Mouse (Mus musculus) large intestine, adult 2 months (tissue): ENCODE measurements around the gene Ipmk. TPM values are rescaled to one million over a fixed set of nuclear protein-coding genes. Genes with fewer than 3 reads are reported as not detected.

Source experiments
- DNase-seq: peaks from one replicate; pipeline ENCODE4 v3.0.0-alpha.2; 2012; ENCODE audit warnings: low read depth, low spot score
- WGBS: fragments of 180-500 bp; shearing (Covaris S2); methylation state at CpG from one replicate; pipeline ENCODE4 v1.1.7; 2018; 5-methylcytosine and 5-hydroxymethylcytosine counted together
- polyA plus RNA-seq: library from polyadenylated mRNA; depleted of rRNA; stranded (reverse); fragments of >200 nt; gene quantifications from 2 replicates; pipeline ENCODE4 v1.2.3, GENCODE M21; 2012; rRNA removed

Ipmk gene
- polyA plus RNA-seq, result 47.1 and 76.3 TPM in 2 replicates

GRCm38 (mm10) chr10:71347509-71347949 lies at the start of gene Ipmk:
TSS of gene Ipmk (plus strand) at chr10:71347763.
- 1% methylated on average over 41 of the region's 49 CpGs for WGBS

GRCm38 (mm10) chr10:71300161-71300560 lies 47.4 kb upstream of the Ipmk start:
- whole genome bisulfite sequencing, result 75% methylated on average over 16 of the region's 16 CpGs
- DNase-seq, result no peak

More at GRCm38 (mm10) chr10:71347509-71347949, at the start of gene Ipmk:
- peak; percentile 98 for DNase-seq

GRCm38 (mm10) chr10:71302490-71302889 lies 45.1 kb upstream of the Ipmk start:
- DNase-seq, result no peak
- WGBS, result 24% methylated on average over 5 of the region's 5 CpGs

GRCm38 (mm10) chr10:71306190-71306589 lies 41.4 kb upstream of the Ipmk start:
- whole genome bisulfite sequencing, result 16% methylated on average over 6 of the region's 6 CpGs
- no peak for DNase-seq

- WGBS, result 64% methylated on average over 6 of the region's 6 CpGs
- no peak for DNase-seq
Measured at GRCm38 (mm10) chr10:71306759-71307158, 40.8 kb upstream of the Ipmk start.

- WGBS, result 84% methylated on average over 5 of the region's 5 CpGs
Measured at GRCm38 (mm10) chr10:71308199-71308598, 39.4 kb upstream of the Ipmk start.

GRCm38 (mm10) chr10:71310288-71310687 lies 37.3 kb upstream of the Ipmk start:
- DNase-seq, result no peak
- 48% methylated on average over 3 of the region's 3 CpGs for WGBS

More at GRCm38 (mm10) chr10:71308199-71308598, 39.4 kb upstream of the Ipmk start:
- no peak for DNase-seq

GRCm38 (mm10) chr10:71314596-71314995 lies 33.0 kb upstream of the Ipmk start:
- 45% methylated on average over 3 of the region's 3 CpGs for WGBS
- no peak for DNase-seq

GRCm38 (mm10) chr10:71316056-71316455 lies 31.5 kb upstream of the Ipmk start:
- DNase-seq, result no peak
- 68% methylated on average over 11 of the region's 11 CpGs for WGBS

- no peak for DNase-seq
- WGBS, result 62% methylated on average over 7 of the region's 7 CpGs
Measured at GRCm38 (mm10) chr10:71316497-71316896, 31.1 kb upstream of the Ipmk start.

- 72% methylated on average over 8 of the region's 8 CpGs for WGBS
- DNase-seq, result no peak
Measured at GRCm38 (mm10) chr10:71323669-71324068, 23.9 kb upstream of the Ipmk start.

GRCm38 (mm10) chr10:71326123-71326522 lies 21.4 kb upstream of the Ipmk start:
- DNase-seq, result no peak
- 65% methylated on average over 7 of the region's 7 CpGs for WGBS

GRCm38 (mm10) chr10:71326789-71327188 lies 20.8 kb upstream of the Ipmk start:
- DNase-seq, result no peak
- WGBS, result 9% methylated on average over 7 of the region's 7 CpGs

GRCm38 (mm10) chr10:71327386-71327785 lies 20.2 kb upstream of the Ipmk start:
- 90% methylated on average over 10 of the region's 10 CpGs for WGBS

GRCm38 (mm10) chr10:71328382-71328781 lies 19.2 kb upstream of the Ipmk start:
- no peak for DNase-seq
- 85% methylated on average over 6 of the region's 6 CpGs for WGBS

More at GRCm38 (mm10) chr10:71327386-71327785, 20.2 kb upstream of the Ipmk start:
- no peak for DNase-seq

- DNase-seq, result no peak
Measured at GRCm38 (mm10) chr10:71328870-71329269, 18.7 kb upstream of the Ipmk start.

GRCm38 (mm10) chr10:71329295-71329694 lies 18.3 kb upstream of the Ipmk start:
- DNase-seq, result no peak
- 94% methylated on average over 6 of the region's 6 CpGs for WGBS

More at GRCm38 (mm10) chr10:71328870-71329269, 18.7 kb upstream of the Ipmk start:
- 86% methylated on average over 5 of the region's 5 CpGs for WGBS

GRCm38 (mm10) chr10:71330070-71330469 lies 17.5 kb upstream of the Ipmk start:
- WGBS, result 96% methylated on average over 12 of the region's 12 CpGs
- DNase-seq, result no peak

- no peak for DNase-seq
- 95% methylated on average over 7 of the region's 7 CpGs for WGBS
Measured at GRCm38 (mm10) chr10:71331908-71332307, 15.7 kb upstream of the Ipmk start.

- WGBS, result 93% methylated on average over 4 of the region's 4 CpGs
- no peak for DNase-seq
Measured at GRCm38 (mm10) chr10:71332376-71332775, 15.2 kb upstream of the Ipmk start.

- no peak for DNase-seq
Measured at GRCm38 (mm10) chr10:71332859-71333258, 14.7 kb upstream of the Ipmk start.

GRCm38 (mm10) chr10:71337733-71338132 lies 9.8 kb upstream of the Ipmk start:
- 22% methylated on average over 2 of the region's 2 CpGs for WGBS
- DNase-seq, result no peak

More at GRCm38 (mm10) chr10:71332859-71333258, 14.7 kb upstream of the Ipmk start:
- WGBS, result 95% methylated on average over 9 of the region's 9 CpGs
